Mouse (Mus musculus): ENCODE data around the gene Trim15. TPM values are rescaled to one million over a fixed set of nuclear protein-coding genes. Genes with fewer than 3 reads are reported as not detected.

The Trim15 gene
- polyA plus RNA-seq, 1 experiment: 1.6 TPM

DNA sequence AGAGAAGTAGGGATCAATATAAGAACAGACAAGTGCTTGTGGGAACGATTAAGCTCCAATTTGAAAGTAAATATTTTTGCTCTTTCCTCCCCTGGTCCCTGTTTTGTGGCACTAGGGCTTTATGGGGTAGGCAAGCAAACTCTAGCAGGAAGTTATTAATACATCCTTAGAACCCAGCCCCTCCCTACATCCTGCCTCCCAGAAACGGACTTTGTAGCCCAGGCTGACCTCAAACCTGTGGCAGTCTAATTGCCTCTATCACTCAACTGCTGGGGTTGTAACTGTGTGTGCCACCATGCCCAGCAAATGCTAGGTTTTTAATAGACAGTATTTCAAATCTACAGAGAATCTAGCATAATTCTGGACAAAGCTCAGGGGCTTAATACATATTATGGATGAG lies 5.3 kb downstream of the Trim15 start:
- Histone ChIP-seq H3K27ac (ENCODE audit: control insufficient read depth, insufficient read depth, low read depth, low read length, poor library complexity) (no peak overlapping the region), H3K4me3 (replicated peaks; ENCODE audit: control insufficient read depth, low read depth, low read length) (no peak overlapping the region), H3K4me1 (ENCODE audit: control insufficient read depth, insufficient read depth, low read length) (no peaks in the 10 kb centered on the region)
- 19% methylated on average over 2 of the region's 2 CpGs for WGBS
- TF ChIP-seq POLR2A (IDR thresholded peaks at IDR 0.05; ENCODE audit: borderline replicate concordance, control insufficient read depth, low read depth, low read length) (no peak), CTCF (IDR thresholded peaks at IDR 0.05; ENCODE audit: control insufficient read depth, insufficient read depth, low read length) (no peak)

DNA sequence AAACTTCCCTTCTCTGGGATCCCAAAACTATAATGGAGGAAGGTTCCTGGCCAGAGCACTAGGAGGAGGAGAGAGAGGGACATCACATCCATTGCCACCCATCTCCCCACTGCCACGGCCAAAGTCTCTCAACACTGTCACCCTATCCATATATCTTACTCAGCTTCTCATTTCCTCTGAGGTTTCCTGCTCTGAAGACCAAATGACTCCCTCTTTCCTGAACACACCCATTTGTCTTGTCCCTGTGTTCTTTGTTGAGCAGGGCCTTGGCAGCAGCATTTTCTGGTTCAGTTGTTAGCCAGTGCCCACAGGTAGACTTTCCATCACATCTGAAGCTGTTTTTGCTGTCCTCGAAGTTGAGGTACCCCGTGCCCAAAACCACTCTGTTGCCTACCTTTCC lies 8.8 kb downstream of the Trim15 start:
- H3K4me3 ChIP-seq (replicated peaks; ENCODE audit: control insufficient read depth, low read depth, low read length): no peak overlapping the region
- TF ChIP-seq POLR2A (IDR thresholded peaks at IDR 0.05; ENCODE audit: borderline replicate concordance, control insufficient read depth, low read depth, low read length) (no peak), CTCF (IDR thresholded peaks at IDR 0.05; ENCODE audit: control insufficient read depth, insufficient read depth, low read length) (no peak)
- no peak overlapping the region for H3K27ac ChIP-seq (ENCODE audit: control insufficient read depth, insufficient read depth, low read depth, low read length, poor library complexity)
- no peaks in the 10 kb centered on the region for H3K4me1 ChIP-seq (ENCODE audit: control insufficient read depth, insufficient read depth, low read length)
- 45% methylated on average over 3 of the region's 3 CpGs for WGBS

DNA sequence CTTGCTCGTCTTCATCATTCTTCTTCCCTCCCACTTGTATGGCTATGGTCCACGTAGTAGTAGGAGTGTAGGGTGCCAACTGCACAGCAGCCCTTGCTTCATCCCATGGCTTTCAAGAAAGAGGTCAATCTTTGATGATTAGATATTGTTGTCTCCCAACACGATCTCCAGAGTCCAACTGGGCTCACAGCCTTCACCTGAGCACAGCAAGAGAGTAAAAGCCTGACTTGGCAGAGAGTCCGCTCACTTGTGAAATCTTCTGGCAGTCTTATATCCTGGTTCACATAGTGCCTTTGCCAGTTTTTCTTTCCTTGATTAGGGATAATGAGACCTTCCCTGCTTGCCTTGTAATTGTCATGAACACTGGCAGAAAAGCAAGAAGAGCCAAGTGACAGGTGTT lies 10.8 kb downstream of the Trim15 start:
- H3K27ac ChIP-seq (ENCODE audit: control insufficient read depth, insufficient read depth, low read depth, low read length, poor library complexity): no peak overlapping the region
- 83% methylated on average over 4 of the region's 4 CpGs for WGBS
- TF ChIP-seq CTCF (IDR thresholded peaks at IDR 0.05; ENCODE audit: control insufficient read depth, insufficient read depth, low read length) (no peak), POLR2A (IDR thresholded peaks at IDR 0.05; ENCODE audit: borderline replicate concordance, control insufficient read depth, low read depth, low read length) (no peak)

DNA sequence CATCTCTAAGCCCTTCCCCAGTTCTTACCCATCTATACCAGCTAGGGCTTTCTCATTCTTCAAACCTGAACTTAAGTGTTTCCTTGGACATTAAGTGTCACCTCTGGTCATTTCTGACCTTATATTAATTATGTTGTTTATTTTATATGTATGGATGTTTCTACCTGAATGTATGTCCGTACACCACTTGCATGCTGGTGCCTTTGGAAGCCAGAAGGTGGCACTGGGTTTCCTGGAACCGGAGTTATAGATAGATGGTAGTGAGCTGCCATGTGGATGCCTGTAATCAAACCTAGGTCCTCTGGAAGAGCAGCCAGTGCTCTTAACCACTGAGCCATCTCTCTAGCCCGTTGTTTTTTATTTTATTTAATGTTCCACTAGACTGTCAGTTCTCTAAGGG lies 11.5 kb downstream of the Trim15 start:
- TF ChIP-seq CTCF (IDR thresholded peaks at IDR 0.05; ENCODE audit: control insufficient read depth, insufficient read depth, low read length) (no peak), POLR2A (IDR thresholded peaks at IDR 0.05; ENCODE audit: borderline replicate concordance, control insufficient read depth, low read depth, low read length) (no peak)
- no peaks in the 10 kb centered on the region for H3K4me1 ChIP-seq (ENCODE audit: control insufficient read depth, insufficient read depth, low read length)
- WGBS: 92% methylated on average over 3 of the region's 3 CpGs
- H3K27ac ChIP-seq (ENCODE audit: control insufficient read depth, insufficient read depth, low read depth, low read length, poor library complexity): no peak overlapping the region
- no peak overlapping the region for H3K4me3 ChIP-seq (replicated peaks; ENCODE audit: control insufficient read depth, low read depth, low read length)

More for the DNA sequence above, 10.8 kb downstream of the Trim15 start:
- Histone ChIP-seq H3K4me1 (ENCODE audit: control insufficient read depth, insufficient read depth, low read length) (no peaks in the 10 kb centered on the region), H3K4me3 (replicated peaks; ENCODE audit: control insufficient read depth, low read depth, low read length) (no peak overlapping the region)

DNA sequence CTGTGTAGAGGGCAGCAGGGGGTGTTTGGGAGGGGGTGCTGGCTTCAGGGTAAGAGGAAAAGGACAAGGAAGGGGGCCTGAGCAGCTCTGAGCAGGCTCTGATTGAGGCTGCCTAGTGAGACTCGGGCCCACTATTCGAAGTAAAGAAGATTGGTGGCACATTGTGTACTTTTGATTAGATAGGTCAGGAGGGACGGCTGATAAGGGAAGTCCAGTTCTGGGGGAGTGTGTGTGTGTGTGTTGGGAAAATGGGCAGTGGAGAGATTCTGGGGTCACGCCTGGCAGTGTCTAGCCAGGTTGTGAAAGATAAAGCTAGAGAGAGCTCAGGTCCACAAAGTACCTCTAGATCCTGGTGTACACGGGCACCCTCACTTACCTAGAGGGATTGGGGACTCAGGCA lies 15.4 kb downstream of the Trim15 start:
- no peaks in the 10 kb centered on the region for H3K4me1 ChIP-seq (ENCODE audit: control insufficient read depth, insufficient read depth, low read length)
- H3K4me3 ChIP-seq (replicated peaks; ENCODE audit: control insufficient read depth, low read depth, low read length): no peak overlapping the region
- no peak overlapping the region for H3K27ac ChIP-seq (ENCODE audit: control insufficient read depth, insufficient read depth, low read depth, low read length, poor library complexity)
- WGBS: 70% methylated on average over 5 of the region's 5 CpGs
- TF ChIP-seq POLR2A (IDR thresholded peaks at IDR 0.05; ENCODE audit: borderline replicate concordance, control insufficient read depth, low read depth, low read length) (no peak), CTCF (IDR thresholded peaks at IDR 0.05; ENCODE audit: control insufficient read depth, insufficient read depth, low read length) (no peak)

DNA sequence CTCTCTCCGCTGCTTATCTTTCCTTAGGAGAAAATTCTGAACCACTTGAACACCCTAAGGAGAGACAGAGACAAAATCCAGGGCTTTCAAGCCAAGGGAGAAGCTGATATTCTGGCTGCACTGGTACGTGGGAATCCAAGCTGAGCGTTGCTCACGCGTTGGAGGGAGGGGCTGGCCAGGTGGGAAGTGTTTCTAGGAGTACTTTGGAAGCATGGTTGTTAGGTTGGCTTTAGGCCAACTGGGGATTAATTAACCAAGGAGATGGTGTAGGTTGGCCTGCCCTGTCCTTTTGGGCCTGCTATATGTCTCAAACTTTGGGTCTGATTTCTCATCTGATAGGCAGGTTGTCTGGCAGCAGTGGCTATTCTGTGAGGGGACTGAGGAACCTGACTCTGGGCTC lies 15.8 kb downstream of the Trim15 start:
- no peak overlapping the region for H3K4me3 ChIP-seq (replicated peaks; ENCODE audit: control insufficient read depth, low read depth, low read length)

DNA sequence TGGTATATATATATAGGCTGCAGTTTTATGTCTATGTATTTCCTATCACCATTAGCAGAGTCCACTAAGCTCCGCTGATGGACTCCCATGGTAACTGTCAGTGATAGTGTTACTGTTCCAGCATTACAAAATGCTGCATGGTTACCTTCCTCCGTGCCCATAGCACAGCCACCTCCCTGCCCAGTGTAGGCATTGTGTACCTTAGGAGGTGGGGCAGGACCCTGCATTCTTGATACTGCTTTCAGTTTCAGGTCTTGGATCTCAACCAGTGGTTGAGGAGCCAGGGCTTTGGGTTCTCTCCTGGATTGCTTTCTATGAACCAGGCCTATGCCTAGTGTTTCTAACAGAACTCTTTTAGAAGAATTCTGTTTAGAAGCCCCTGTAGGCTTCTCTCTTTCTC lies 17.0 kb downstream of the Trim15 start:
- Histone ChIP-seq H3K27ac (ENCODE audit: control insufficient read depth, insufficient read depth, low read depth, low read length, poor library complexity) (no peak overlapping the region), H3K4me3 (replicated peaks; ENCODE audit: control insufficient read depth, low read depth, low read length) (no peak overlapping the region), H3K4me1 (ENCODE audit: control insufficient read depth, insufficient read depth, low read length) (no peaks in the 10 kb centered on the region)
- no peak for TF ChIP-seq POLR2A (IDR thresholded peaks at IDR 0.05; ENCODE audit: borderline replicate concordance, control insufficient read depth, low read depth, low read length)
- WGBS: 86% methylated on average over 2 of the region's 2 CpGs

More for the DNA sequence above, 15.8 kb downstream of the Trim15 start:
- Histone ChIP-seq H3K4me1 (ENCODE audit: control insufficient read depth, insufficient read depth, low read length) (no peaks in the 10 kb centered on the region), H3K27ac (ENCODE audit: control insufficient read depth, insufficient read depth, low read depth, low read length, poor library complexity) (no peak overlapping the region)
- WGBS: 93% methylated on average over 5 of the region's 5 CpGs
- no peak for TF ChIP-seq CTCF (IDR thresholded peaks at IDR 0.05; ENCODE audit: control insufficient read depth, insufficient read depth, low read length)
- TF ChIP-seq POLR2A (IDR thresholded peaks at IDR 0.05; ENCODE audit: borderline replicate concordance, control insufficient read depth, low read depth, low read length): no peak

DNA sequence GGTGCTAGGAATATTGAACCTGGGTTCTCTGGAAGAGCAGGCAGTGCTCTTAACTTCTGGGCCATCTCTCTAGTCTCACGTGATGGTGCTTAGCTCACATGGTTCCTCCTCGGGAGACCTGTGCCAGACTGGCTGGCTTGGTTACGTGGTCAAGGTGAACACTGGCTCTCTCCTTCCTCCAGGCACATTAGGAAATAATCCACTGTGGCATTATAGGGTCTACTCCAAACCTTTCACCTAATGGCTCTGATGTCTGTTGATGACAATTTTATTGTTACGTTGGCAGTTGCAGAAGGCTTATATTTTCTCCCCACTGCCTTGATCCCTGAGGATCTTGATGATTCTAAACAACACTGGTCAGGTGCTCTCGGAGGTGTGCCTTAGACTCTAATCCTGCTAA lies 18.1 kb downstream of the Trim15 start:
- TF ChIP-seq CTCF (IDR thresholded peaks at IDR 0.05; ENCODE audit: control insufficient read depth, insufficient read depth, low read length) (no peak), POLR2A (IDR thresholded peaks at IDR 0.05; ENCODE audit: borderline replicate concordance, control insufficient read depth, low read depth, low read length) (no peak)
- no peak overlapping the region for H3K4me3 ChIP-seq (replicated peaks; ENCODE audit: control insufficient read depth, low read depth, low read length)
- 72% methylated on average over 5 of the region's 5 CpGs for WGBS
- peaks cover 2% of the 10 kb centered on the region for H3K4me1 ChIP-seq (ENCODE audit: control insufficient read depth, insufficient read depth, low read length)
- no peak overlapping the region for H3K27ac ChIP-seq (ENCODE audit: control insufficient read depth, insufficient read depth, low read depth, low read length, poor library complexity)

DNA sequence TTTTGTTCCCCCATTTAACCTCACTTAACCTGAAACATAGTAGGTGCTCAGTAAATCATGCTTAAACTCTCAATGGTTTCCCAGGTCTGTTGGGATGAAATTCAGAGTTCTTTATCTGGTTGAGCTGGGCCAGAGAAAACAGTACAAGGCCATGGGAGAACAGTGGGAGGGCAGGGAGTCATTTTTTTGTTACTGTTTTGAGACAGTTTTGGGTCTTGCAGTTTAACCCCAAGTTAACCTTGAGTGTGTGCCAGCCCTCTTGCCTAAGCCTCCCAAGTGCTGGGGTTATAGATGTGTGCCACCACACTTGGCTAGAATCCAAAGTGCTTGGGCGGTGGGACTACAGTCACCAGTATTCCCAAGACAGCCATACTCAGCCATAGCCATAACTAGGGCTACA lies 22.3 kb downstream of the Trim15 start:
- no peak overlapping the region for H3K27ac ChIP-seq (ENCODE audit: control insufficient read depth, insufficient read depth, low read depth, low read length, poor library complexity)
- TF ChIP-seq POLR2A (IDR thresholded peaks at IDR 0.05; ENCODE audit: borderline replicate concordance, control insufficient read depth, low read depth, low read length) (no peak), CTCF (IDR thresholded peaks at IDR 0.05; ENCODE audit: control insufficient read depth, insufficient read depth, low read length) (no peak)
- peaks cover 4% of the 10 kb centered on the region for H3K4me1 ChIP-seq (ENCODE audit: control insufficient read depth, insufficient read depth, low read length)
- no peak overlapping the region for H3K4me3 ChIP-seq (replicated peaks; ENCODE audit: control insufficient read depth, low read depth, low read length)
- 36% methylated on average over 1 of the region's 1 CpGs for WGBS

All from bone marrow, adult 2 months (tissue).